Mouse (Mus musculus) adrenal gland, adult 8-10 months (tissue): ENCODE results near the gene Mast4. TPM values are rescaled to one million over a fixed set of nuclear protein-coding genes. Genes with fewer than 3 reads are reported as not detected.
"Not testable (repeated sequence)": the region's sequence is repeated elsewhere in the genome, so short reads cannot be mapped to it uniquely, and the experiment has no call there.

Experiments used
- DNase-seq: peaks from one replicate; pipeline ENCODE4 v3.0.0; 2022
- total RNA-seq, 4 experiments: library from RNA; stranded (reverse); gene quantifications; 2 replicates each; pipeline ENCODE4 v1.2.4; 2022

The Mast4 gene
- 100 to 1,000 TPM in 2 of 4 experiments, 10 to 100 TPM in 2; 81.3 to 212 (median 118) TPM for total RNA-seq

- peak; percentile 87 for DNase-seq
Measured at GRCm38 (mm10) chr13:103334392-103334686, at the start of gene Mast4. Gene Mast4 (minus strand): TSS chr13:103334497.

GRCm38 (mm10) chr13:103374495-103374894 lies 40.2 kb upstream of the Mast4 start:
- no peak for DNase-seq

- DNase-seq = no peak
Measured at GRCm38 (mm10) chr13:103369194-103369593, 34.9 kb upstream of the Mast4 start.

- DNase-seq = no peak
Measured at GRCm38 (mm10) chr13:103363181-103363580, 28.9 kb upstream of the Mast4 start.

- DNase-seq = not testable (repeated sequence)
Measured at GRCm38 (mm10) chr13:103357415-103357814, 23.1 kb upstream of the Mast4 start.

- not testable (repeated sequence) for DNase-seq
Measured at GRCm38 (mm10) chr13:103356909-103357308, 22.6 kb upstream of the Mast4 start.

- DNase-seq = no peak
Measured at GRCm38 (mm10) chr13:103354737-103355136, 20.4 kb upstream of the Mast4 start.

- no peak for DNase-seq
Measured at GRCm38 (mm10) chr13:103344749-103345148, 10.5 kb upstream of the Mast4 start.

GRCm38 (mm10) chr13:103344006-103344720 lies 9.9 kb upstream of the Mast4 start:
- no peak for DNase-seq

GRCm38 (mm10) chr13:103341031-103341430 lies 6.7 kb upstream of the Mast4 start:
- no peak for DNase-seq

- DNase-seq = no peak
Measured at GRCm38 (mm10) chr13:103338616-103339015, 4.3 kb upstream of the Mast4 start.

GRCm38 (mm10) chr13:103336237-103336636 lies 1.9 kb upstream of the Mast4 start:
- no peak for DNase-seq

- no peak for DNase-seq
Measured at GRCm38 (mm10) chr13:103334723-103335458, 594 bp upstream of the Mast4 start.

- peak; percentile 38 for DNase-seq
Measured at GRCm38 (mm10) chr13:103333601-103334391, 501 bp downstream of the Mast4 start.

GRCm38 (mm10) chr13:103333153-103333552 lies 1.1 kb downstream of the Mast4 start:
- no peak for DNase-seq

GRCm38 (mm10) chr13:103332731-103333130 lies 1.6 kb downstream of the Mast4 start:
- no peak for DNase-seq

GRCm38 (mm10) chr13:103331096-103331495 lies 3.2 kb downstream of the Mast4 start:
- no peak for DNase-seq

- DNase-seq = no peak
Measured at GRCm38 (mm10) chr13:103328299-103328698, 6.0 kb downstream of the Mast4 start.

- no peak for DNase-seq
Measured at GRCm38 (mm10) chr13:103327843-103328242, 6.5 kb downstream of the Mast4 start.

GRCm38 (mm10) chr13:103326186-103326585 lies 8.1 kb downstream of the Mast4 start:
- no peak for DNase-seq

- no peak for DNase-seq
Measured at GRCm38 (mm10) chr13:103319881-103320280, 14.4 kb downstream of the Mast4 start.

- no peak for DNase-seq
Measured at GRCm38 (mm10) chr13:103319317-103319716, 15.0 kb downstream of the Mast4 start.

- DNase-seq = no peak
Measured at GRCm38 (mm10) chr13:103316777-103317367, 17.4 kb downstream of the Mast4 start.
